Mouse (Mus musculus) liver, postnatal 0 days (tissue): ENCODE results near the gene Raet1e. TPM values are rescaled to one million over a fixed set of nuclear protein-coding genes. Genes with fewer than 3 reads are reported as not detected.

Experiments used
- ATAC-seq: fragments of 200-750 bp; cut with Nextera tagmentation; 2 replicates; pipeline ENCODE4 v1.8.0; 2017; ENCODE audit warnings: mild to moderate bottlenecking, moderate library complexity
- DNase-seq: peaks from one replicate; pipeline ENCODE4 v3.0.0-alpha.2; 2016
- H3K27ac ChIP-seq: fragments of 300-500 bp; sonication (generic); 2 replicates; pipeline ENCODE4 v1.5.1; 2014; ENCODE audit warnings: antibody characterized with exemption, moderate library complexity, mild to moderate bottlenecking, low read depth
- H3K27me3 ChIP-seq: fragments of 300-500 bp; sonication (generic); 2 replicates; pipeline ENCODE4 v1.6.1; 2014; ENCODE audit warnings: low read length, control low read depth, mixed read lengths; ENCODE audit not compliant: insufficient read depth
- H3K36me3 ChIP-seq: fragments of 300-500 bp; sonication (generic); replicated peaks from 2 replicates; pipeline ENCODE4 v1.6.1; 2014; ENCODE audit warnings: mild to moderate bottlenecking, control low read depth, low read length, moderate library complexity, mixed read lengths; ENCODE audit not compliant: insufficient read depth
- H3K4me1 ChIP-seq: fragments of 300-500 bp; sonication (generic); 2 replicates; pipeline ENCODE4 v1.6.1; 2014; ENCODE audit warnings: antibody characterized with exemption, mild to moderate bottlenecking, control low read depth; ENCODE audit not compliant: insufficient read depth
- H3K4me2 ChIP-seq: fragments of 300-500 bp; sonication (generic); 2 replicates; pipeline ENCODE4 v1.6.1; 2014; ENCODE audit warnings: low read depth, mild to moderate bottlenecking, low read length, moderate library complexity, mixed read lengths
- H3K4me3 ChIP-seq: fragments of 300-500 bp; sonication (generic); 2 replicates; pipeline ENCODE4 v1.5.1; 2014; ENCODE audit warnings: low read depth, low read length
- H3K9ac ChIP-seq: fragments of 300-500 bp; sonication (generic); replicated peaks from 2 replicates; pipeline ENCODE4 v1.6.1; 2014; ENCODE audit warnings: mild to moderate bottlenecking, moderate library complexity
- H3K9me3 ChIP-seq: fragments of 300-500 bp; sonication (generic); 2 replicates; pipeline ENCODE4 v1.6.1; 2016; ENCODE audit warnings: mild to moderate bottlenecking, control low read depth, low read length, mixed read lengths
- CTCF ChIP-seq: sonication (generic); IDR thresholded peaks from 2 replicates; pipeline ENCODE4 v1.5.1; 2016; ENCODE audit warnings: antibody characterized with exemption, low read depth
- EP300 ChIP-seq: IDR thresholded peaks from 2 replicates; pipeline ENCODE4 v1.6.1; 2016; ENCODE audit warnings: antibody characterized with exemption, low read depth, mild to moderate bottlenecking
- WGBS: fragments of 180-500 bp; shearing (Covaris S2); extraction: QIAGEN DNeasy Blood & Tissue Kit; methylation state at CpG from one replicate; pipeline ENCODE4 v1.1.7; 2014; ENCODE audit not compliant: insufficient replicate concordance; 5-methylcytosine and 5-hydroxymethylcytosine counted together
- polyA plus RNA-seq: library from polyadenylated mRNA; unstranded; fragments of >200 nt; fragmentation: Nextera tagmentation; extraction: Ambion mirVana; gene quantifications from 2 replicates; pipeline ENCODE4 v1.2.1, GENCODE M21; 2015

Gene Raet1e
- polyA plus RNA-seq, 1 experiment from 2014 or later, result 2.1 TPM

- Histone ChIP-seq H3K4me1 (no peaks in the 10 kb centered on the region), H3K27me3 (no peaks in the 10 kb centered on the region), H3K9ac (no peak overlapping the region), H3K36me3 (no peaks in the 10 kb centered on the region), H3K4me3 (no peak overlapping the region), H3K27ac (no peak overlapping the region), H3K4me2 (no peak overlapping the region), H3K9me3 (no peaks in the 10 kb centered on the region)
- no peak for TF ChIP-seq EP300
- no peak for TF ChIP-seq CTCF
- no peak for ATAC-seq
- WGBS, result 59% methylated on average over 8 of the region's 8 CpGs
- no peak for DNase-seq
Observed at GRCm38 (mm10) chr10:22297766-22298461, 139.5 kb downstream of the Raet1e start.

- H3K4me3 ChIP-seq, result no peak overlapping the region
- H3K4me1 ChIP-seq, result no peaks in the 10 kb centered on the region
- no peak overlapping the region for H3K4me2 ChIP-seq
- no peaks in the 10 kb centered on the region for H3K27me3 ChIP-seq
- WGBS, result 58% methylated on average over 2 of the region's 2 CpGs
- ATAC-seq (no peak), DNase-seq (no peak)
- no peak overlapping the region for H3K9ac ChIP-seq
- H3K27ac ChIP-seq, result no peak overlapping the region
- H3K36me3 ChIP-seq, result no peaks in the 10 kb centered on the region
- TF ChIP-seq EP300 (no peak), CTCF (no peak)
- H3K9me3 ChIP-seq, result no peaks in the 10 kb centered on the region
Observed at GRCm38 (mm10) chr10:22299324-22299723, 141.0 kb downstream of the Raet1e start.

DNA sequence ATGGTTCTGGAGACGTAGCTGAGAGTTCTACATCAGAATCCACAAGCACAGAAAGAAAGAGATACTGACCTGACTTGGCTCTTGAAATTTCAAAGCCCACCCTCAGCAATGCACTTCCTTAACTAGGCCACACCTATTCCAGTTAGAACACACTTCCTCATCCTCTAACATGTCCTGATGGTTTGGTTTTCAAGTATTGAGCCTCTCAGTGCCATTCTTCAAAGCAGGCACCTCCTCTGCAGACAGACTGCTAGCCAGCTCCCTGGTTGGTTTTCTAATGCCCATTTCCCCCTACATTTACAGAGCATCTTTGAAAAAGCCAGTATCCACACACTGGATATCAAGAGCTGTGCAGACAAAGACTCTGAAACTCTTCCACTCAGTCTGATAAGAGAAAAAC is 143.3 kb downstream of the Raet1e start:
- no peak for TF ChIP-seq CTCF
- TF ChIP-seq EP300, result no peak
- Histone ChIP-seq H3K27me3 (no peaks in the 10 kb centered on the region), H3K9me3 (no peaks in the 10 kb centered on the region), H3K4me1 (no peaks in the 10 kb centered on the region), H3K27ac (peak overlapping the region; percentile 80), H3K4me3 (peak overlapping the region; percentile 39), H3K4me2 (peak overlapping the region; percentile 53), H3K36me3 (no peaks in the 10 kb centered on the region), H3K9ac (no peak overlapping the region; the same call in 1 of the 2 replicates)
- DNase-seq, result no peak
- ATAC-seq, result peak; percentile 31; the same call in 1 of the 2 replicates
- WGBS, result 50% methylated on average over 1 of the region's 1 CpGs

DNA sequence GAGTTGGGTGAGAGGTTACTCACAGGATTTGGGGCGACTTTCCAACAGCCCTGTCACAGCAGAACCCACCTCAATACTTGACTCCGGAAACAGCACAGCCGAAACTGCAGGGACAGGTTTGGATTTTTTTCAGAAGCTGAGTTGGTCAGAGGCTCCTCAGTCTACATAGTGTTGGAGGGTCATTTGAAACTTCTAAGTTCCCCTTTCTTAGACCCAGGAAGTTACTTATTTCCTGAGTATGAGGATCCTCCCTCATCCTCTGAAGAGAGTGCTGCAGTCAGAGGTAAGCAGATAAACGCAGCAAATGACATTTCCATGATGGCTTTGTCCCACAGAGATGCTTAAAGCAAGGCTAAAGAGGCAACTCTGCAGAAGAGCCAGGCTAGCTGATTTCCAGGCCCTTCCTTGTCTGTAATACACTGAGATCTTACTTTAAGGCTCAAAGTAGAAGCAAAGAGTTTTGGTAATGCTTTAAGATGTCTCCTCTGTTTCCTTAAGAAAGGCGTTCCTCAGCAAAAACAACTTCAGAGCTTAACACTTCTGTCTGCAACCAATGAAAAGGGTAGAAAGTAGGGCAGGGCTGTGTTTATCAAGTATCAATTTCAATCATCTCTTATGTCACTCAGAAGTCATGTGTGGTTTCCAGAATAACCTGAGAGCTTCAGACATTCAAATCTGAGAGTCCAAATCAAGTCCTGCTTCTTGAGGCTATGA is 144.1 kb downstream of the Raet1e start:
- WGBS, result 28% methylated on average over 5 of the region's 5 CpGs
- Histone ChIP-seq H3K9me3 (no peaks in the 10 kb centered on the region), H3K27me3 (no peaks in the 10 kb centered on the region), H3K36me3 (no peaks in the 10 kb centered on the region), H3K9ac (peak overlapping the region; percentile 50; the same call in 1 of the 2 replicates), H3K4me1 (no peaks in the 10 kb centered on the region), H3K4me3 (peak overlapping the region; percentile 39), H3K4me2 (peak overlapping the region; percentile 53), H3K27ac (peak overlapping the region; percentile 80)
- TF ChIP-seq CTCF (no peak), EP300 (no peak)
- ATAC-seq, result peak; percentile 58
- DNase-seq, result no peak

- no peak for DNase-seq
- H3K4me2 ChIP-seq, result no peak overlapping the region
- no peak overlapping the region for H3K4me3 ChIP-seq
- no peaks in the 10 kb centered on the region for H3K27me3 ChIP-seq
- no peaks in the 10 kb centered on the region for H3K36me3 ChIP-seq
- no peaks in the 10 kb centered on the region for H3K9me3 ChIP-seq
- WGBS, result 72% methylated on average over 6 of the region's 6 CpGs
- ATAC-seq, result no peak
- H3K4me1 ChIP-seq, result no peaks in the 10 kb centered on the region
- no peak overlapping the region for H3K27ac ChIP-seq
- no peak for TF ChIP-seq EP300
- no peak for TF ChIP-seq CTCF
- H3K9ac ChIP-seq, result no peak overlapping the region
Observed at GRCm38 (mm10) chr10:22303736-22304135, 145.4 kb downstream of the Raet1e start.

DNA sequence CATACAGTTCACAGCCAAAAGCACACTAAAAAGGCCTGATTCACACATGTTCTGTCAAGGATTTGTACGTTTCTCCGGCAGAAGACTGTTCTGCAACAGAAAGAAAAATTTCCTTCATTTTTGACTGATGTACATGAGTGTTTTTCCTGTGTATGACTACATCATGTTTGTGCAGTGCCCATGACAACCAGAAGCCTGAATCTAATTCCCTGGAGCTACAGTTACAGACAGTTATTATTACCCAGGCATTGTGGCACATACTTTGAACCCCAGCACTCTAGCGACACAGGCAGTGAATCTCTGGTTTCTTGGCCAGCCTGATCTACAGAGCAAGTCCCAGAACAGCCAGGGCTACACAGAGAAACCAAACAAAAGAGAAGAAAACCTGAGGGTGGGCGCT is 147.4 kb downstream of the Raet1e start:
- Histone ChIP-seq H3K27me3 (no peaks in the 10 kb centered on the region), H3K4me3 (no peak overlapping the region), H3K9ac (no peak overlapping the region), H3K4me2 (0 out of 2 replicates have a peak overlapping the region, but pooled peaks have one; percentile 26), H3K9me3 (no peaks in the 10 kb centered on the region), H3K36me3 (no peaks in the 10 kb centered on the region), H3K4me1 (no peaks in the 10 kb centered on the region), H3K27ac (no peak overlapping the region)
- DNase-seq (no peak), ATAC-seq (no peak)
- 67% methylated on average over 4 of the region's 4 CpGs for WGBS
- TF ChIP-seq EP300, result no peak
- no peak for TF ChIP-seq CTCF
